Comparison of ENCODE assay signal across 8 mouse cellular contexts in the genomic region with DNA sequence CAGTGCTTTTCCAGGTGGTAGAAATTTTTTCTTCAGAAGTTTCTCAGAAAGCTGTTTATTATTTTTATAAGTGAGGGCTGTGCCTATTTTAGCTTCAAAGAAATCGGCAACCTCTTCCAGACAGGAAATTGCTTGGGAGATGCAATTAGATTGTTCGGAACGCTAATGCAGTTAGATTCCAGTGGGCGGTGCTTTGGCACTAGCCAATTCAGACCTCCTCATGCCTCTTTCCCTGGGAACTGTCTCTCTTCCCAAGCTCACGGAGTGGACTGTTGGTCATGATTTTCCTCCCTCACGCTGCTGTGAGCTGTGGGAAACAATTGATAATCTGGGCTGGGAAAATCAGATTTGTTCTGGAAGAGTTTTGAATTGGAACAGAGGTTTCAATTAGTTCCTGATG. TPM values are rescaled to one million over a fixed set of nuclear protein-coding genes. Genes with fewer than 3 reads are reported as not detected.
DNase-seq lines count a peak whose midpoint lies in the region; ATAC-seq and TF ChIP-seq lines count a peak whose summit lies in the region.

No protein-coding gene starts in this region.

- no peaks in the 10 kb centered on the region for H3K9me3 ChIP-seq in embryonic facial prominence, embryonic 15.5 days (replicated peaks)
- no peaks in the 10 kb centered on the region for H3K9me3 ChIP-seq in intestine, embryonic 15.5 days
- H3K9me3 ChIP-seq in midbrain, postnatal 0 days (ENCODE audit: low read length) = no peaks in the 10 kb centered on the region

- 0 out of 2 replicates have a peak, but pooled peaks have one; percentile 10 for TF ChIP-seq CTCF in midbrain, postnatal 0 days (IDR thresholded peaks at IDR 0.05)

- peak; percentile 57 to 67 for DNase-seq in heart, adult 18-20 months
- DNase-seq in heart, postnatal 14 days = no peak
- DNase-seq in midbrain, postnatal 0 days (ENCODE audit: low spot score) = peak; percentile 47
- no peak for DNase-seq in left cerebral cortex, adult 11 months (ENCODE audit: low spot score)
- no peak for DNase-seq in gastrocnemius, postnatal 10 days

- peak overlapping the region; percentile 14; the same call in 1 of the 2 replicates for H3K4me3 ChIP-seq in embryonic facial prominence, embryonic 15.5 days (replicated peaks)
- no peak overlapping the region for H3K4me3 ChIP-seq in intestine, embryonic 15.5 days (replicated peaks)
- no peak overlapping the region for H3K4me3 ChIP-seq in midbrain, postnatal 0 days (ENCODE audit: low read depth, low read length)

- peaks cover 15% of the 10 kb centered on the region for H3K4me1 ChIP-seq in embryonic facial prominence, embryonic 15.5 days
- peaks cover 7% of the 10 kb centered on the region for H3K4me1 ChIP-seq in intestine, embryonic 15.5 days (replicated peaks)
- H3K4me1 ChIP-seq in midbrain, postnatal 0 days (ENCODE audit: insufficient read depth, low read length) = no peaks in the 10 kb centered on the region

- peak; percentile 55; the same call in 1 of the 2 replicates for ATAC-seq in embryonic facial prominence, embryonic 15.5 days (ENCODE audit: insufficient number of reproducible peaks, low FRiP score, low TSS enrichment, low read depth)
- ATAC-seq in intestine, embryonic 15.5 days = peak; percentile 59; the same call in 1 of the 2 replicates
- no peak for ATAC-seq in midbrain, postnatal 0 days (ENCODE audit: low FRiP score)
- no peak for ATAC-seq in activated CD4-positive, CD25-positive, alpha-beta regulatory T cell, adult 4 months

- peak overlapping the region; percentile 77 for H3K27ac ChIP-seq in embryonic facial prominence, embryonic 15.5 days (replicated peaks)
- H3K27ac ChIP-seq in intestine, embryonic 15.5 days = peak overlapping the region; percentile 36; the same call in 1 of the 2 replicates
- H3K27ac ChIP-seq in midbrain, postnatal 0 days (ENCODE audit: low read depth, low read length) = no peak overlapping the region

- intact Hi-C loops in heart, postnatal 14 days (cut with DNase I) = loop anchor here (5.0 kb wide), 1 partner anchor 62 kb away; no protein-coding TSS in a partner anchor

- WGBS in embryonic facial prominence, embryonic 15.5 days = 10% methylated on average over 6 of the region's 6 CpGs
- whole genome bisulfite sequencing in intestine, embryonic 15.5 days = 22% methylated on average over 6 of the region's 6 CpGs
- WGBS in midbrain, postnatal 0 days = 19% methylated on average over 6 of the region's 6 CpGs

- H3K4me2 ChIP-seq in embryonic facial prominence, embryonic 15.5 days (replicated peaks) = peak overlapping the region; percentile 37
- peak overlapping the region; percentile 20; the same call in 1 of the 2 replicates for H3K4me2 ChIP-seq in intestine, embryonic 15.5 days (replicated peaks)
- peak overlapping the region; percentile 10; the same call in 1 of the 2 replicates for H3K4me2 ChIP-seq in midbrain, postnatal 0 days (ENCODE audit: low read depth, low read length, poor library complexity, severe bottlenecking)

- no peaks in the 10 kb centered on the region for H3K36me3 ChIP-seq in embryonic facial prominence, embryonic 15.5 days
- H3K36me3 ChIP-seq in intestine, embryonic 15.5 days = no peaks in the 10 kb centered on the region
- H3K36me3 ChIP-seq in midbrain, postnatal 0 days (ENCODE audit: insufficient read depth, low read length) = no peaks in the 10 kb centered on the region

- H3K27me3 ChIP-seq in embryonic facial prominence, embryonic 15.5 days = no peaks in the 10 kb centered on the region
- H3K27me3 ChIP-seq in intestine, embryonic 15.5 days (replicated peaks) = no peaks in the 10 kb centered on the region
- no peaks in the 10 kb centered on the region for H3K27me3 ChIP-seq in midbrain, postnatal 0 days (ENCODE audit: insufficient read depth, low read length)

- no peak overlapping the region for H3K9ac ChIP-seq in embryonic facial prominence, embryonic 15.5 days
- no peak overlapping the region for H3K9ac ChIP-seq in intestine, embryonic 15.5 days
- H3K9ac ChIP-seq in midbrain, postnatal 0 days (replicated peaks; ENCODE audit: low read length, poor library complexity, severe bottlenecking) = no peak overlapping the region

RNA-seq across cellular contexts. Expression of a gene that starts 15.1 kb away (rescaled TPM):
- 10 to 100 TPM; 30.2 to 35.5 TPM for total RNA-seq in heart, adult 18-20 months (2021)
- 10 to 100 TPM; 35.5 to 40.0 TPM for total RNA-seq in heart, postnatal 14 days (2021)
- polyA plus RNA-seq in embryonic facial prominence, embryonic 15.5 days (2015; fragmentation: Nextera tagmentation; extraction: Ambion mirVana) = 22.7 and 24.8 TPM in 2 replicates
- 13.5 and 14.3 TPM in 2 replicates for polyA plus RNA-seq in intestine, embryonic 15.5 days (2015; fragmentation: Nextera tagmentation; extraction: Ambion mirVana)
- 18.3 and 20.5 TPM in 2 replicates for total RNA-seq in midbrain, postnatal 0 days (2014; rRNA removed)
- 8.7 TPM in 2 replicates for polyA plus RNA-seq in midbrain, postnatal 0 days (2015; fragmentation: Nextera tagmentation; extraction: Ambion mirVana)
- under 1 TPM in 1 of 2 experiments, not detected in 1; 0.15 TPM for polyA plus RNA-seq in activated CD4-positive, CD25-positive, alpha-beta regulatory T cell, adult 4 months (2017; shearing (Covaris generic))
- total RNA-seq in gastrocnemius, postnatal 10 days (2021) = 10 to 100 TPM; 20.0 to 23.0 TPM

Comparison
In these comparisons a context has a peak if more than half of its experiments do, and no peak if none do; other contexts are left out.
1. DNase-seq: peak in heart, adult 18-20 months (2 of 2) and midbrain, postnatal 0 days (single experiment); none in heart, postnatal 14 days (0 of 2), left cerebral cortex, adult 11 months (single experiment) and gastrocnemius, postnatal 10 days (single experiment).
2. ATAC-seq: peak in embryonic facial prominence, embryonic 15.5 days (single experiment) and intestine, embryonic 15.5 days (single experiment); none in midbrain, postnatal 0 days (single experiment) and activated CD4-positive, CD25-positive, alpha-beta regulatory T cell, adult 4 months (single experiment).
3. Peak in every context shown above with its lines, with median percentiles within 50 percentile points of each other: H3K4me2 ChIP-seq.